Mouse (Mus musculus): ENCODE results near the gene Vamp2.

GRCm38 (mm10) chr11:69120221-69121000 lies 32.1 kb downstream of the Vamp2 start, which contains the start of gene Hes7:
- TF ChIP-seq EP300 (IDR thresholded peaks at IDR 0.05; ENCODE audit: insufficient read depth, low read depth, low read length): no peak
- no peak for TF ChIP-seq CTCF (IDR thresholded peaks at IDR 0.05)
